Mouse (Mus musculus): ENCODE measurements around the gene Ift140.

The Ift140 gene

GRCm38 (mm10) chr17:25077771-25078372 is 62.0 kb downstream of the Ift140 start:
- peak; percentile 91 for DNase-seq

- no peak for DNase-seq
These were observed 64.3 kb downstream of the Ift140 start for GRCm38 (mm10) chr17:25080210-25080609.

GRCm38 (mm10) chr17:25080960-25081381 is 65.1 kb downstream of the Ift140 start:
- DNase-seq: peak; percentile 88

- DNase-seq: peak; percentile 74
These were observed 66.4 kb downstream of the Ift140 start for GRCm38 (mm10) chr17:25082081-25082847.

- DNase-seq: no peak
These were observed 67.0 kb downstream of the Ift140 start for GRCm38 (mm10) chr17:25082887-25083286.

GRCm38 (mm10) chr17:25083444-25083931 is 67.6 kb downstream of the Ift140 start, which contains the start of gene Tmem204:
TSS of gene Tmem204 (minus strand) at chr17:25083591.
- DNase-seq: peak; percentile 84

GRCm38 (mm10) chr17:25084835-25085385 is 69.0 kb downstream of the Ift140 start:
- DNase-seq: no peak

GRCm38 (mm10) chr17:25086724-25087123 is 70.8 kb downstream of the Ift140 start:
- no peak for DNase-seq

- no peak for DNase-seq
These were observed 73.3 kb downstream of the Ift140 start for GRCm38 (mm10) chr17:25089158-25089557.

GRCm38 (mm10) chr17:25090450-25090849 is 74.6 kb downstream of the Ift140 start:
- DNase-seq: no peak

- DNase-seq: peak; percentile 72
These were observed 80.3 kb downstream of the Ift140 start for GRCm38 (mm10) chr17:25096221-25096620.

GRCm38 (mm10) chr17:25100052-25100451 is 84.2 kb downstream of the Ift140 start:
- DNase-seq: no peak

- DNase-seq: no peak
These were observed 85.5 kb downstream of the Ift140 start for GRCm38 (mm10) chr17:25101338-25101737.

- DNase-seq: no peak
These were observed 91.9 kb downstream of the Ift140 start for GRCm38 (mm10) chr17:25107786-25108185.

GRCm38 (mm10) chr17:25109578-25109977 is 93.7 kb downstream of the Ift140 start:
- DNase-seq: peak; percentile 74

GRCm38 (mm10) chr17:25110590-25110989 is 94.7 kb downstream of the Ift140 start:
- DNase-seq: no peak

- DNase-seq: no peak
These were observed 95.3 kb downstream of the Ift140 start for GRCm38 (mm10) chr17:25111220-25111619.

GRCm38 (mm10) chr17:25111739-25112422 is 96.0 kb downstream of the Ift140 start:
- peak; percentile 67 for DNase-seq

- DNase-seq: no peak
These were observed 96.5 kb downstream of the Ift140 start for GRCm38 (mm10) chr17:25112423-25112810.

- no peak for DNase-seq
These were observed 99.2 kb downstream of the Ift140 start for GRCm38 (mm10) chr17:25114908-25115645.

- DNase-seq: peak; percentile 95
These were observed 100.0 kb downstream of the Ift140 start, which contains the start of gene Telo2 for GRCm38 (mm10) chr17:25115664-25116432. TSS of gene Telo2 (minus strand) at chr17:25115967.

GRCm38 (mm10) chr17:25117263-25117662 is 101.4 kb downstream of the Ift140 start:
- DNase-seq: no peak
